Mouse (Mus musculus): ENCODE data around the gene Wnt6. TPM values are rescaled to one million over a fixed set of nuclear protein-coding genes. Genes with fewer than 3 reads are reported as not detected.
"Not testable (repeated sequence)": the region's sequence is repeated elsewhere in the genome, so short reads cannot be mapped to it uniquely, and the experiment has no call there.

The Wnt6 gene
- total and polyA plus RNA-seq, 2 experiments from 2014 or later, result 6.6 to 8.4 TPM

DNA sequence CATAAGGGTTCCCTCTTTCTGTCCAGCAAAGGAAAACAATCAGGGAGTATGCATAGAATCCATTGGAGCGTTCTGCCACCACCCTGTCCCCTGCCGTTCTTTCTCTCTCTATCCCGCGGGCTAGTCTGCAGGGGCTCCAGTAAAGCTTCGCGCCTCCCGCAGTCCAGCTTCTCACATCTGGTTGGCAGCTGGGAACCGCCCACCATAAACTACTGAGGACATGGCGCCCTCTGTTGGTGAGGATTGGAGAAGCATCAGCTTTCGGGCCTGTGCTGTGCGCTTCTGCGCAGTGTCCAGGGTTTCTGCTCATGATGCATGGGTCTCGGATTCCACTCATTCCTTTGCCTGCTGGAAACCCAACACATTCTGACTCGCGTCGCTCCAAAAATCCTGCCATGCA is 36.4 kb downstream of the Wnt6 start:
- Histone ChIP-seq H3K9ac (replicated peaks; ENCODE audit: low read length, poor library complexity, severe bottlenecking) (no peak overlapping the region), H3K36me3 (ENCODE audit: insufficient read depth, low read length) (no peaks in the 10 kb centered on the region), H3K4me1 (ENCODE audit: insufficient read depth, low read length) (peaks cover 25% of the 10 kb centered on the region), H3K4me3 (ENCODE audit: low read depth, low read length) (peak overlapping the region; percentile 35), H3K9me3 (ENCODE audit: low read length) (no peaks in the 10 kb centered on the region), H3K27ac (ENCODE audit: low read depth, low read length) (peak overlapping the region; percentile 57; the same call in 1 of the 2 replicates), H3K27me3 (ENCODE audit: insufficient read depth, low read length) (peaks cover 17% of the 10 kb centered on the region), H3K4me2 (ENCODE audit: low read depth, low read length, poor library complexity, severe bottlenecking) (peak overlapping the region; percentile 81)
- under 1% methylated on average over 16 of the region's 16 CpGs for WGBS
- DNase-seq (ENCODE audit: low spot score), result peak; percentile 94
- TF ChIP-seq CTCF (IDR thresholded peaks at IDR 0.05), result peak; percentile 97
- ATAC-seq (ENCODE audit: low FRiP score), result peak; percentile 83

GRCm38 (mm10) chr1:74809007-74809406 is 37.3 kb downstream of the Wnt6 start:
- DNase-seq (ENCODE audit: low spot score) (peak; percentile 51), ATAC-seq (ENCODE audit: low FRiP score) (no peak)
- Histone ChIP-seq H3K9ac (replicated peaks; ENCODE audit: low read length, poor library complexity, severe bottlenecking) (no peak overlapping the region), H3K27me3 (ENCODE audit: insufficient read depth, low read length) (peaks cover 17% of the 10 kb centered on the region), H3K4me1 (ENCODE audit: insufficient read depth, low read length) (peaks cover 16% of the 10 kb centered on the region), H3K4me3 (ENCODE audit: low read depth, low read length) (no peak overlapping the region), H3K9me3 (ENCODE audit: low read length) (no peaks in the 10 kb centered on the region), H3K4me2 (ENCODE audit: low read depth, low read length, poor library complexity, severe bottlenecking) (no peak overlapping the region), H3K27ac (ENCODE audit: low read depth, low read length) (no peak overlapping the region), H3K36me3 (ENCODE audit: insufficient read depth, low read length) (no peaks in the 10 kb centered on the region)
- peak; percentile 59 for TF ChIP-seq CTCF (IDR thresholded peaks at IDR 0.05)
- WGBS, result 60% methylated on average over 10 of the region's 10 CpGs

DNA sequence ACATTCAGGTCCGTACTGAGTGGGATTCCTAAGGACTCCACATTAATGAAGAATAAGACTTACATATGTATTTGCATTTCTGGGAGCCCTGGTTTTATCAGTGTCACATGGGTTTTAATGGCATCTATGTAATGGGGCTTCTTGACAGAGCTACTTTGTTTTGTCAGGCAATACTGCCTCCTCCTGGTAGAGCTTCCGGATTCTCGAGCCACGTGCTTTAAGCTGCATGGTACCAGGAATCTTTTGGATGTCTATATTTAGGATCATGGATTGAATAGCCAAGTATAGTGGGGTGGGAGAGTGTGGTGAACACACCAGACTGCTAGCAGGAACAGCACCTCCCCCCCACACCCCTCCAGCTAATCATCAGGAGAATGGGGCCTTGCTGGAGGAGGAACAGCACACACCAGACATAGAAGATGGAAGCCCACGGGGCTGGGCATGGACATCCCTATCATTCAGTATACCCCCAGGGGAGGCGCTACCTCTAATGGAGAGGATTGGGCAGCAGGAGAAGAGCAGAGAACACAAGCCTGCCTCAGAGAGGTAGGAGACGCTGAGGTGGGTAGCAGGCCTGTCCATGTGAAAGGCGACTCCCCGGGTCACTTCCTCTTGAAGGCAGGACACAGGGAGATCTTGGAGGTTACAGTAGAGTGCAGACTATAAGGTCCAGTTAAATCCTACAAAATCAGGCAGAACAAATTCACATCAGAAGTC is 43.4 kb downstream of the Wnt6 start:
- WGBS, result 71% methylated on average over 9 of the region's 9 CpGs
- Histone ChIP-seq H3K9ac (replicated peaks; ENCODE audit: low read length, poor library complexity, severe bottlenecking) (no peak overlapping the region), H3K36me3 (ENCODE audit: insufficient read depth, low read length) (no peaks in the 10 kb centered on the region), H3K4me2 (ENCODE audit: low read depth, low read length, poor library complexity, severe bottlenecking) (no peak overlapping the region), H3K9me3 (ENCODE audit: low read length) (no peaks in the 10 kb centered on the region), H3K4me3 (ENCODE audit: low read depth, low read length) (no peak overlapping the region), H3K4me1 (ENCODE audit: insufficient read depth, low read length) (no peaks in the 10 kb centered on the region), H3K27me3 (ENCODE audit: insufficient read depth, low read length) (no peaks in the 10 kb centered on the region), H3K27ac (ENCODE audit: low read depth, low read length) (no peak overlapping the region)
- ATAC-seq (ENCODE audit: low FRiP score) (no peak), DNase-seq (ENCODE audit: low spot score) (no peak)
- peak; percentile 31 for TF ChIP-seq CTCF (IDR thresholded peaks at IDR 0.05)

- H3K27ac ChIP-seq (ENCODE audit: low read depth, low read length), result not testable (repeated sequence)
- 88% methylated on average over 6 of the region's 6 CpGs for WGBS
- peak; percentile 34 for TF ChIP-seq CTCF (IDR thresholded peaks at IDR 0.05)
Measured at GRCm38 (mm10) chr1:74815965-74816364, 44.3 kb downstream of the Wnt6 start.

DNA sequence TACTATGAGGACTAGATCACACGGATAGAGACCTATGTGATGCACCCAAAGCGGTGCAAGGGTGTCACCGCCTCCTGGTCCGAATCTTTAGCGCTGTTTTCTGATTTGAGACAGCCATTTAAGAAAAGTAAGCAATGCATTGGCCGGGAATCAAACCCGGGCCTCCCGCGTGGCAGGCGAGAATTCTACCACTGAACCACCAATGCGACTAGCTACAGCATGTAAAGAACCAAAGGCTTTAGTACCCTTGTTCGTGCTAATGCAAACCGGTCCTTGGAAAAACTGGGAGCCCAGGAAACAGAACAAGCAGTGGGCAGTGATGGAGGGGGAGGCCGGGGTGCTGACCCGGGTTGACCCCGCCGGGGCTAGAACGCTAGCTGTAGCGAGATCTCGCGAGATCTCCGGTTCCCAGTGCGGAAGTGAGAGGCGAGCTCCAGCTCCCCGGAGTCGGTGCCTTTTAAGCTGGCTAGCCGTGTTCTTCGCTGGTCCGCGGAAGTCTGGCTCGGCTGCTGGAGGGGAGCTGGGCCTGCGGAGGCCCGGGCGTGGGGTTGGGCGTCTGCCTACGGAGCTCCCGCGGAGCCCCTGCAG is 45.0 kb downstream of the Wnt6 start:
- no peak for TF ChIP-seq CTCF (IDR thresholded peaks at IDR 0.05)
- peak overlapping the region; percentile 75 for H3K9ac ChIP-seq (replicated peaks; ENCODE audit: low read length, poor library complexity, severe bottlenecking)
- peak; percentile 91 for ATAC-seq (ENCODE audit: low FRiP score)
- no peaks in the 10 kb centered on the region for H3K27me3 ChIP-seq (ENCODE audit: insufficient read depth, low read length)
- H3K36me3 ChIP-seq (ENCODE audit: insufficient read depth, low read length), result no peaks in the 10 kb centered on the region
- 3% methylated on average over 38 of the region's 38 CpGs for WGBS
- peak; percentile 94 for DNase-seq (ENCODE audit: low spot score)
- H3K9me3 ChIP-seq (ENCODE audit: low read length), result no peaks in the 10 kb centered on the region
- H3K4me1 ChIP-seq (ENCODE audit: insufficient read depth, low read length), result no peaks in the 10 kb centered on the region
- H3K4me3 ChIP-seq (ENCODE audit: low read depth, low read length), result peak overlapping the region; percentile 56
- H3K4me2 ChIP-seq (ENCODE audit: low read depth, low read length, poor library complexity, severe bottlenecking), result peak overlapping the region; percentile 57
- peak overlapping the region; percentile 88 for H3K27ac ChIP-seq (ENCODE audit: low read depth, low read length)

More at GRCm38 (mm10) chr1:74815965-74816364, 44.3 kb downstream of the Wnt6 start:
- H3K36me3 ChIP-seq (ENCODE audit: insufficient read depth, low read length); H3K27me3 ChIP-seq (ENCODE audit: insufficient read depth, low read length); H3K4me3 ChIP-seq (ENCODE audit: low read depth, low read length); DNase-seq (ENCODE audit: low spot score); ATAC-seq (ENCODE audit: low FRiP score); H3K9me3 ChIP-seq (ENCODE audit: low read length); H3K4me1 ChIP-seq (ENCODE audit: insufficient read depth, low read length); H3K9ac ChIP-seq (replicated peaks; ENCODE audit: low read length, poor library complexity, severe bottlenecking); H3K4me2 ChIP-seq (ENCODE audit: low read depth, low read length, poor library complexity, severe bottlenecking): not testable (repeated sequence)

GRCm38 (mm10) chr1:74817219-74817618 is 45.5 kb downstream of the Wnt6 start:
- DNase-seq (ENCODE audit: low spot score) (no peak), ATAC-seq (ENCODE audit: low FRiP score) (0 out of 2 replicates have a peak, but pooled peaks have one; percentile 44)
- H3K9me3 ChIP-seq (ENCODE audit: low read length), result no peaks in the 10 kb centered on the region
- peak overlapping the region; percentile 88 for H3K27ac ChIP-seq (ENCODE audit: low read depth, low read length)
- peak overlapping the region; percentile 56 for H3K4me3 ChIP-seq (ENCODE audit: low read depth, low read length)
- H3K4me1 ChIP-seq (ENCODE audit: insufficient read depth, low read length), result no peaks in the 10 kb centered on the region
- WGBS, result 10% methylated on average over 14 of the region's 14 CpGs
- no peaks in the 10 kb centered on the region for H3K27me3 ChIP-seq (ENCODE audit: insufficient read depth, low read length)
- no peaks in the 10 kb centered on the region for H3K36me3 ChIP-seq (ENCODE audit: insufficient read depth, low read length)
- H3K4me2 ChIP-seq (ENCODE audit: low read depth, low read length, poor library complexity, severe bottlenecking), result peak overlapping the region; percentile 57
- no peak for TF ChIP-seq CTCF (IDR thresholded peaks at IDR 0.05)
- H3K9ac ChIP-seq (replicated peaks; ENCODE audit: low read length, poor library complexity, severe bottlenecking), result peak overlapping the region; percentile 75
